Mouse (Mus musculus): ENCODE data around the gene Stard7. TPM values are rescaled to one million over a fixed set of nuclear protein-coding genes. Genes with fewer than 3 reads are reported as not detected.

Stard7 gene
- total and polyA plus RNA-seq, 3 experiments = 46.5 to 250 (median 81.6) TPM

DNA sequence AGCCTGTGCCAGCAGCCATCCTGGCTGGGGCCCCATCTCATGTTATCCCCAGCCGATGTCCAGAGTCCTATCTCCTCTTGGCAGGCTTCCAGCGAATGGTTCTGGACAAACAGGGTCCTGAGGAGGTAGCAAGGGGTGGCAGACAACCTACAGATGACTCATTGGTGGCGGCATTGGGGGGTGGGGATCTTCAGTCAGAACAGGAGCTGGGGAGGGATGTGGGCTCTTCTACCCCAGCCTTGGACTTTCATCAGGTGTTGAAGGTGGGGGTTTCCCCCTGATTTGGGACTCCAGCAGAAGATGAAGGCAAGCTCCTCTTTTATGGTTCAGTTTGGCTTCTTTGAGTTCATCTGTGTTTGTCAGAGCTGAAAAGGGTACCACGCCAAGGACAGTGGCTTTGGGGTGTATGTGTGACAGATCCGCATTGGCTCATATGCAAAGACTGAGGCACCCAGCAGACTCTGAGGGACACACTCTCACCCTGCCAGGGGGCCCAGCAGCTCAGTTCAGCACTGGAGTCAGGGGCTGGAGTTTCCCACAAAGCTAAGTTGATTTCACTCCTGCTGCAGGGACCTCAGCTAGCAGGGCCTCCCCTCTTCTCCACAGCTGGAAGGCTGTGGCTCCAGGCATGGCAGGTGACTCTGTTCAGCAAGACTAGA, 64.1 kb downstream of the Stard7 start:
- DNase-seq (ENCODE audit: low spot score) (no peak), ATAC-seq (ENCODE audit: extremely low read depth, insufficient number of reproducible peaks, low FRiP score, poor library complexity, severe bottlenecking) (no peak)
- peaks cover 46% of the 10 kb centered on the region for H3K27me3 ChIP-seq (ENCODE audit: insufficient read depth, low read length)
- no peaks in the 10 kb centered on the region for H3K36me3 ChIP-seq (replicated peaks)
- H3K9me3 ChIP-seq (replicated peaks) = peaks cover 6% of the 10 kb centered on the region
- no peak overlapping the region for H3K4me3 ChIP-seq (ENCODE audit: low read depth, low read length)
- peaks cover 12% of the 10 kb centered on the region for H3K4me1 ChIP-seq (ENCODE audit: insufficient read depth, low read depth, low read length)
- no peak for TF ChIP-seq GATA1 (IDR thresholded peaks at IDR 0.05; ENCODE audit: borderline replicate concordance, low read length)
- no peak for TF ChIP-seq GATA2 (IDR thresholded peaks at IDR 0.05; ENCODE audit: borderline replicate concordance, low read depth, low read length)
- no peak for TF ChIP-seq TAL1 (conservative IDR thresholded peaks at IDR 0.05; ENCODE audit: low read depth, low read length)
- TF ChIP-seq POLR2AphosphoS5 (IDR thresholded peaks at IDR 0.05; ENCODE audit: insufficient replicate concordance, low read depth, low read length) = no peak
- no peak for TF ChIP-seq CTCF (IDR thresholded peaks at IDR 0.05; ENCODE audit: low read depth, low read length)

DNA sequence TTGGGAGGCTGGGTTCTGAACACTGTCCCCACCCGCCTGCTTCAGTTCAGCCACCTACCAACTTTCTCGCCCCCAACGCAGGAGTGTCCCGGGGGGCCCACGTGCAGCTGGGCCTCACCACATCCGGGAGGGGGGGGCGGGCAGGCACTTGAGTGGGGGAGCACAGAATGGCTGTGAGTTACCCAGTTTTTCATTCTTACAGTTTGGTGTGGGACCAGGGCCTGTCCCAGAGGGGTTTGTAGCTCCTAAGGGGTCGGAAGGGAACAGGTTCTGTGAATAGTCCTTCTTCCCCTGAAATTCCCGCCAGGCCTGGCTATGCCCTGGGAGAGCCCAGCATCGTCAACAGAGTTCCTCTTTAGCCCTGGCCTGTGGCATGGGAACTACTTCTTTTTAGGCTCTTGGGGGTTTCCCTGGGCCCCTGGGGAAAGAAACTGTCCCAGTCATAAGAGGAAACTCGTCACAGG, 65.1 kb downstream of the Stard7 start:
- DNase-seq (ENCODE audit: low spot score) = no peak
- no peak for TF ChIP-seq POLR2AphosphoS5 (IDR thresholded peaks at IDR 0.05; ENCODE audit: insufficient replicate concordance, low read depth, low read length)
- no peak for TF ChIP-seq CTCF (IDR thresholded peaks at IDR 0.05; ENCODE audit: low read depth, low read length)
- no peak for TF ChIP-seq GATA1 (IDR thresholded peaks at IDR 0.05; ENCODE audit: borderline replicate concordance, low read length)
- TF ChIP-seq GATA2 (IDR thresholded peaks at IDR 0.05; ENCODE audit: borderline replicate concordance, low read depth, low read length) = no peak
- TF ChIP-seq TAL1 (conservative IDR thresholded peaks at IDR 0.05; ENCODE audit: low read depth, low read length) = no peak
- Histone ChIP-seq H3K4me1 (ENCODE audit: insufficient read depth, low read depth, low read length) (peaks cover 12% of the 10 kb centered on the region), H3K36me3 (replicated peaks) (no peaks in the 10 kb centered on the region), H3K9me3 (replicated peaks) (peaks cover 6% of the 10 kb centered on the region), H3K27me3 (ENCODE audit: insufficient read depth, low read length) (peaks cover 42% of the 10 kb centered on the region), H3K4me3 (ENCODE audit: low read depth, low read length) (no peak overlapping the region)
- no peak for ATAC-seq (ENCODE audit: extremely low read depth, insufficient number of reproducible peaks, low FRiP score, poor library complexity, severe bottlenecking)

DNA sequence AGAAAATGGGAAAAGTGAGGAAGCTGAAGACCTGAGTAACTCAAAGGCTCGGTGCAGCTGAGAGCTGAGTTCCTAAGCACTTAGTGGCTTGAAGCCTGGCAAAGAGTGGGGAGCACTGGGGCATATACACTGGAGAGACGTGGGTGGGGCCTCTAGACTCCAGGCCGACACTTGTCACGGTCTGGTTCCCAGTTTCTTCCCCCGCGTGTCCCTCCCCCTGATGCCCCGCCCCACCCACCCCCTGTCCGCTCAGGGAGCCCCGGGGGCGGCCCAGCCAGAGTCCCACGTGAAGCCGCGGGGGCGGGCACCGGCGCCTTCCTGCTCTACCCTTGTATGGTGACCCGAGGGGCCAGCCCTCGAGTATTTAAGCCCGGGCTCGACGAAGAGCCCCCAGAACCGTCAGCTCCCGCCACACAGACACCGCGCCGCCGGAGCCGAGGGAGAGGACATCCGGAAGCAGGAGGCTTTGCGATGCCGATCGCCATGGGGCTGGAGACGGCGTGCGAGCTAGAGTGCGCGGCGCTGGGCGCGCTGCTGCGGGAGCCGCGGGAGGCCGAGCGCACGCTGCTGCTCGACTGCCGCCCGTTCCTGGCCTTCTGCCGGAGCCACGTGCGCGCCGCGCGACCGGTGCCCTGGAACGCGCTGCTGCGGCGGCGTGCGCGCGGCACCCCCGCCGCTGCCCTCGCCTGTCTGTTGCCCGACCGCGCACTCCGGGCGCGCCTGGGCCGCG, 65.9 kb downstream of the Stard7 start, which contains the start of gene Dusp2:
TSS of gene Dusp2 (plus strand) at position 393 of the 730 bp plus-strand sequence.
- ATAC-seq (ENCODE audit: extremely low read depth, insufficient number of reproducible peaks, low FRiP score, poor library complexity, severe bottlenecking) (no peak), DNase-seq (ENCODE audit: low spot score) (peak; percentile 19)
- TF ChIP-seq GATA2 (IDR thresholded peaks at IDR 0.05; ENCODE audit: borderline replicate concordance, low read depth, low read length) (no peak), POLR2AphosphoS5 (IDR thresholded peaks at IDR 0.05; ENCODE audit: insufficient replicate concordance, low read depth, low read length) (no peak), TAL1 (conservative IDR thresholded peaks at IDR 0.05; ENCODE audit: low read depth, low read length) (no peak), GATA1 (IDR thresholded peaks at IDR 0.05; ENCODE audit: borderline replicate concordance, low read length) (no peak), CTCF (IDR thresholded peaks at IDR 0.05; ENCODE audit: low read depth, low read length) (no peak)
- Histone ChIP-seq H3K4me1 (ENCODE audit: insufficient read depth, low read depth, low read length) (peaks cover 12% of the 10 kb centered on the region), H3K4me3 (ENCODE audit: low read depth, low read length) (no peak within 1 kb of the TSS), H3K9me3 (replicated peaks) (peaks cover 6% of the 10 kb centered on the region), H3K36me3 (replicated peaks) (no peaks in the 10 kb centered on the region), H3K27me3 (ENCODE audit: insufficient read depth, low read length) (peaks cover 42% of the 10 kb centered on the region)

DNA sequence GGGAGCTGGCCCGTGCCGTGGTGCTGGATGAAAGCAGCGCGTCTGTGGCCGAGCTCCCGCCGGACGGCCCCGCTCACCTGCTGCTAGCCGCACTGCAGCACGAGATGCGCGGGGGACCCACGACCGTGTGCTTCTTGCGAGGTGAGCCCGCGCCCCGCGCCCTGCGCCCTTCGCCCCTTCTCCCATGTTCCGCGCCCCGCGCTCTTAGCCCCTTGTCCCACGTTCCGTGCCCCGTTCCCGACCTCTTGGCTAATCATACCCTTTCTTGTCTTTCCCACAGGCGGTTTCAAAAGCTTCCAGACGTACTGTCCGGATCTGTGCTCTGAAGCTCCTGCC, 66.4 kb downstream of the Stard7 start:
- TF ChIP-seq GATA1 (IDR thresholded peaks at IDR 0.05; ENCODE audit: borderline replicate concordance, low read length) (no peak), TAL1 (conservative IDR thresholded peaks at IDR 0.05; ENCODE audit: low read depth, low read length) (no peak), CTCF (IDR thresholded peaks at IDR 0.05; ENCODE audit: low read depth, low read length) (no peak), GATA2 (IDR thresholded peaks at IDR 0.05; ENCODE audit: borderline replicate concordance, low read depth, low read length) (no peak), POLR2AphosphoS5 (IDR thresholded peaks at IDR 0.05; ENCODE audit: insufficient replicate concordance, low read depth, low read length) (no peak)
- DNase-seq (ENCODE audit: low spot score) = no peak
- peaks cover 6% of the 10 kb centered on the region for H3K9me3 ChIP-seq (replicated peaks)
- H3K27me3 ChIP-seq (ENCODE audit: insufficient read depth, low read length) = peaks cover 44% of the 10 kb centered on the region
- peaks cover 12% of the 10 kb centered on the region for H3K4me1 ChIP-seq (ENCODE audit: insufficient read depth, low read depth, low read length)
- no peak for ATAC-seq (ENCODE audit: extremely low read depth, insufficient number of reproducible peaks, low FRiP score, poor library complexity, severe bottlenecking)
- H3K36me3 ChIP-seq (replicated peaks) = no peaks in the 10 kb centered on the region
- H3K4me3 ChIP-seq (ENCODE audit: low read depth, low read length) = no peak overlapping the region

DNA sequence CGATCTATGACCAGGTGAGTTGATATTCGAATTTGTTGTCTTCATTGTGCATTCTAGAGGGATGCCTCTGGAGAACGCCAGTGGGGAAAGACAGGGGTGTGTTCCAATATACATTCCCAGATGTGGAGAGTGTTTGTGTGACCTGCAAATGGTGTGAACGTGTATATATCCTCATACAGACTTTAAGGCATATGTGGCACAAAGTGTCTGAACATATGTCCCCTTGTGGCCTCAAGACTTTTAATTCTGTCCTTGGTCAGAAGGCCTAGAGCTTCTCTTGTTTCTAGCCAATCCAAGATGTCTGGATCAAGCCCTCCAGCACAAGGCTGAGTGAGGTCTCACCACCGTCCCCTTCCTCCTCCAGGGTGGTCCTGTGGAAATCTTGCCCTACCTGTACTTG, 66.9 kb downstream of the Stard7 start:
- DNase-seq (ENCODE audit: low spot score) = no peak
- no peak for ATAC-seq (ENCODE audit: extremely low read depth, insufficient number of reproducible peaks, low FRiP score, poor library complexity, severe bottlenecking)
- TF ChIP-seq CTCF (IDR thresholded peaks at IDR 0.05; ENCODE audit: low read depth, low read length) = no peak
- TF ChIP-seq GATA2 (IDR thresholded peaks at IDR 0.05; ENCODE audit: borderline replicate concordance, low read depth, low read length) = no peak
- no peak for TF ChIP-seq POLR2AphosphoS5 (IDR thresholded peaks at IDR 0.05; ENCODE audit: insufficient replicate concordance, low read depth, low read length)
- no peak for TF ChIP-seq TAL1 (conservative IDR thresholded peaks at IDR 0.05; ENCODE audit: low read depth, low read length)
- no peak for TF ChIP-seq GATA1 (IDR thresholded peaks at IDR 0.05; ENCODE audit: borderline replicate concordance, low read length)
- Histone ChIP-seq H3K27me3 (ENCODE audit: insufficient read depth, low read length) (peaks cover 43% of the 10 kb centered on the region), H3K36me3 (replicated peaks) (no peaks in the 10 kb centered on the region), H3K4me3 (ENCODE audit: low read depth, low read length) (no peak overlapping the region), H3K9me3 (replicated peaks) (peaks cover 6% of the 10 kb centered on the region), H3K4me1 (ENCODE audit: insufficient read depth, low read depth, low read length) (peaks cover 12% of the 10 kb centered on the region)

GRCm38 (mm10) chr2:127337531-127337930, 67.5 kb downstream of the Stard7 start:
- H3K9me3 ChIP-seq (replicated peaks) = peaks cover 6% of the 10 kb centered on the region
- H3K36me3 ChIP-seq (replicated peaks) = no peaks in the 10 kb centered on the region
- peaks cover 12% of the 10 kb centered on the region for H3K4me1 ChIP-seq (ENCODE audit: insufficient read depth, low read depth, low read length)
- peaks cover 43% of the 10 kb centered on the region for H3K27me3 ChIP-seq (ENCODE audit: insufficient read depth, low read length)
- no peak for ATAC-seq (ENCODE audit: extremely low read depth, insufficient number of reproducible peaks, low FRiP score, poor library complexity, severe bottlenecking)
- no peak for TF ChIP-seq POLR2AphosphoS5 (IDR thresholded peaks at IDR 0.05; ENCODE audit: insufficient replicate concordance, low read depth, low read length)
- TF ChIP-seq GATA1 (IDR thresholded peaks at IDR 0.05; ENCODE audit: borderline replicate concordance, low read length) = no peak
- TF ChIP-seq CTCF (IDR thresholded peaks at IDR 0.05; ENCODE audit: low read depth, low read length) = no peak
- TF ChIP-seq TAL1 (conservative IDR thresholded peaks at IDR 0.05; ENCODE audit: low read depth, low read length) = no peak
- TF ChIP-seq GATA2 (IDR thresholded peaks at IDR 0.05; ENCODE audit: borderline replicate concordance, low read depth, low read length) = no peak
- no peak overlapping the region for H3K4me3 ChIP-seq (ENCODE audit: low read depth, low read length)
- DNase-seq (ENCODE audit: low spot score) = no peak
